Mouse (Mus musculus): ENCODE data around the gene Myo18a. TPM values are rescaled to one million over a fixed set of nuclear protein-coding genes. Genes with fewer than 3 reads are reported as not detected.

Myo18a gene
- polyA plus RNA-seq, 1 experiment from 2014 or later = 114 TPM

DNA sequence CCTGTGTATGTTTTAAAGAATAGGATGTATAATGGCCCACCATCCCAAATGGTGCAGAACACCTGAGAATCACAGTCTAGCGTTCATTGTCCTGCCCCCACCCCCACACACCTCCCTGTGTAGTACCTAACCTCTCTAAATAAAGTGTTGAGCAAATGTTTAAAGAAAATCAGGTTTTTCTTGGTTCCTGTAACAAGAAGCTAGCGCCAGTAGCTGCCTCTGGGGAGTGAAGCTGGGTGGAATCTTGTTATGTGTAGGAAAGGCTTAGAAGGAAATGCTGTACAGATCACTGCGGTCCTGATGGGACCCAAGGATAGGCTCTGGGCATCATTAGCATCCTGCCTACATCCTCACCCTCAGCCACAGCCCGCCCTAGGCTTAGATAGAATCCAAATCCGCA, 138.3 kb downstream of the Myo18a start:
- 66% methylated on average over 5 of the region's 5 CpGs for WGBS
- H3K4me1 ChIP-seq (ENCODE audit: control insufficient read depth in 2 of 2, insufficient read depth in 2 of 2, low read length in 2 of 2) = peaks cover 7 to 11% of the 10 kb centered on the region in 2 experiments; a peak in 3 of 4 replicates
- 0 out of 2 replicates have a peak, but pooled peaks cover 6% of the 10 kb centered on the region for H3K27me3 ChIP-seq (ENCODE audit: control insufficient read depth, insufficient read depth, low read length)
- no peaks in the 10 kb centered on the region for H3K36me3 ChIP-seq (ENCODE audit: control insufficient read depth, insufficient read depth, low read length)
- no peak overlapping the region for H3K4me2 ChIP-seq (ENCODE audit: low read length)
- H3K4me3 ChIP-seq (ENCODE audit: control insufficient read depth in 1 of 2, insufficient read depth in 1 of 2, low read depth in 1 of 2, low read length in 2 of 2) = no peak overlapping the region
- H3K9me3 ChIP-seq (ENCODE audit: control insufficient read depth, low read length) = no peaks in the 10 kb centered on the region
- ATAC-seq (ENCODE audit: insufficient number of reproducible peaks, insufficient read depth, low FRiP score, low read depth) = no peak
- no peak overlapping the region for H3K9ac ChIP-seq (ENCODE audit: low read length)
- no peak overlapping the region for H3K27ac ChIP-seq (replicated peaks in 1 of 2; ENCODE audit: control insufficient read depth in 1 of 2, insufficient read depth in 1 of 2, low read depth in 2 of 2, low read length in 2 of 2)

DNA sequence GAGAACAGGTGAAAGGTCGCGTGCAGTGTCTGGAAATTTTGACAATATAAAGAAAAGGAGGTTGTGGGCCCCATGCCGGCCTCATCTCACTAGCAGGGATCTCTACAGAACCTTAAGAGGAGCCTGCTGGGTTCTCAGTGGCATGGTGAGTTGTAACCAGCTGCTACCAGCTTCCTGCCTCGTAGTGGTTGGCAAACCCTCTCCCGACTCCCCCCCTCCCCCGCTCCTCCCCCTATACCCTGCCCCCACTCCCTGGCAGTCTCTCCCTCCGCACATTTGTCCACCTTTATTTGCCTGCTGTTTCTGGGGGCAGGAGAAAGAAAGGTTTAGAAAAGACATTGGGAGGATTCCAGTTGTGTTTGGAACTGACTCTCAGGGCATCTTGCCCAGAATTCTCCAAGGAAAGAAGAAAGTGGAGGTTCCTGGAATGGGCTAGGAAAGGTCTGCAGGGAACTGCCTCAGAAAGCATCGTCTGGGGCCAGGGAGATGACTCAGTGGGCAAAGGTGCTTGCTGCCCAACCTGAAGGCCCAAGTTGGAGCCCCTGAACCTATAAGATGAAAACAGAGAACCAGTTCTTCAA, 138.8 kb downstream of the Myo18a start:
- Histone ChIP-seq H3K36me3 (ENCODE audit: control insufficient read depth, insufficient read depth, low read length) (no peaks in the 10 kb centered on the region), H3K27ac (replicated peaks in 1 of 2; ENCODE audit: control insufficient read depth in 1 of 2, insufficient read depth in 1 of 2, low read depth in 2 of 2, low read length in 2 of 2) (no peak overlapping the region), H3K27me3 (ENCODE audit: control insufficient read depth, insufficient read depth, low read length) (0 out of 2 replicates have a peak, but pooled peaks cover 6% of the 10 kb centered on the region), H3K9ac (ENCODE audit: low read length) (no peak overlapping the region), H3K4me1 (ENCODE audit: control insufficient read depth in 2 of 2, insufficient read depth in 2 of 2, low read length in 2 of 2) (peaks cover 7% of the 10 kb centered on the region in 2 experiments; a peak in 2 of 4 replicates), H3K9me3 (ENCODE audit: control insufficient read depth, low read length) (no peaks in the 10 kb centered on the region), H3K4me2 (ENCODE audit: low read length) (no peak overlapping the region), H3K4me3 (ENCODE audit: control insufficient read depth in 1 of 2, insufficient read depth in 1 of 2, low read depth in 1 of 2, low read length in 2 of 2) (no peak overlapping the region)
- ATAC-seq (ENCODE audit: insufficient number of reproducible peaks, insufficient read depth, low FRiP score, low read depth) = no peak
- 62% methylated on average over 8 of the region's 8 CpGs for WGBS

GRCm38 (mm10) chr11:77903761-77904160, 140.7 kb downstream of the Myo18a start:
- H3K9me3 ChIP-seq (ENCODE audit: control insufficient read depth, low read length) = no peaks in the 10 kb centered on the region
- 15% methylated on average over 3 of the region's 3 CpGs for WGBS
- 0 out of 2 replicates have a peak overlapping the region, but pooled peaks have one; percentile 12 for H3K9ac ChIP-seq (ENCODE audit: low read length)
- no peaks in the 10 kb centered on the region for H3K27me3 ChIP-seq (ENCODE audit: control insufficient read depth, insufficient read depth, low read length)
- H3K36me3 ChIP-seq (ENCODE audit: control insufficient read depth, insufficient read depth, low read length) = no peaks in the 10 kb centered on the region
- peaks cover 2 to 3% of the 10 kb centered on the region in 2 experiments; a peak in 1 of 4 replicates for H3K4me1 ChIP-seq (ENCODE audit: control insufficient read depth in 2 of 2, insufficient read depth in 2 of 2, low read length in 2 of 2)
- H3K4me2 ChIP-seq (ENCODE audit: low read length) = no peak overlapping the region
- H3K27ac ChIP-seq (replicated peaks in 1 of 2; ENCODE audit: control insufficient read depth in 1 of 2, insufficient read depth in 1 of 2, low read depth in 2 of 2, low read length in 2 of 2) = no peak overlapping the region
- no peak overlapping the region for H3K4me3 ChIP-seq (ENCODE audit: control insufficient read depth in 1 of 2, insufficient read depth in 1 of 2, low read depth in 1 of 2, low read length in 2 of 2)
- no peak for ATAC-seq (ENCODE audit: insufficient number of reproducible peaks, insufficient read depth, low FRiP score, low read depth)

GRCm38 (mm10) chr11:77904707-77905106, 141.7 kb downstream of the Myo18a start:
- ATAC-seq (ENCODE audit: insufficient number of reproducible peaks, insufficient read depth, low FRiP score, low read depth) = no peak
- Histone ChIP-seq H3K4me3 (ENCODE audit: control insufficient read depth in 1 of 2, insufficient read depth in 1 of 2, low read depth in 1 of 2, low read length in 2 of 2) (no peak overlapping the region), H3K36me3 (ENCODE audit: control insufficient read depth, insufficient read depth, low read length) (no peaks in the 10 kb centered on the region), H3K4me1 (ENCODE audit: control insufficient read depth in 2 of 2, insufficient read depth in 2 of 2, low read length in 2 of 2) (peaks cover 2 to 3% of the 10 kb centered on the region in 2 experiments; a peak in 1 of 4 replicates), H3K27ac (replicated peaks in 1 of 2; ENCODE audit: control insufficient read depth in 1 of 2, insufficient read depth in 1 of 2, low read depth in 2 of 2, low read length in 2 of 2) (no peak overlapping the region), H3K9me3 (ENCODE audit: control insufficient read depth, low read length) (no peaks in the 10 kb centered on the region), H3K27me3 (ENCODE audit: control insufficient read depth, insufficient read depth, low read length) (no peaks in the 10 kb centered on the region), H3K9ac (ENCODE audit: low read length) (no peak overlapping the region), H3K4me2 (ENCODE audit: low read length) (no peak overlapping the region)
- 63% methylated on average over 1 of the region's 1 CpGs for WGBS

DNA sequence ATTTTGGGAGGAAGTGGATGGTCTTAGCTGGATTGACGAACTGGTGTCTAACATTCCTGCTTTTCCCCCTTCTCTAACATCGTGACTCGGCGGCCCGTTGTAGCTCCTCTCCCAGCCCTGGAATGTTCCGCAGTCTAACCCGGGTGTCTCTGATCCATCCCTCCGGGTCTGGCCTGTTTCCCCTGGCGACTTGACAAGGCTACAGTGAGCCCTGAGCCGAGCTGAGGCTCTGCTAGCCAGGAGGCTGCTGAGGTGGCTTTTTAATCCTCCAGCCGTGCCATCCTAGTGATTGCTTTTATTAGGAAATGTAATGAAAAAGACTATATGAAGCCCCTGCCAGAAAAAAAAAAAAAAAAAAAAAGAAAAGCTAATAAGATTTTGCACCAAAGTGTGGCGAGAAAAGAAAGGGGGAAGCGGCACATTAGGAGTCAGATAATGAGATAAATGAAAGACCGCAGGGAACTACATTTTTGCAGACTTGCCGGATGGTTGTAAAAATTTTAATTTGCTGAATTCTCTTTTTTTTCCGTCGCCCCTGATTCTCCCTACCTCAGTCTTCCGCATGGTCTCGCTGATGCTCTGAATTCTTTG, 143.1 kb downstream of the Myo18a start:
- Histone ChIP-seq H3K9me3 (ENCODE audit: control insufficient read depth, low read length) (no peaks in the 10 kb centered on the region), H3K4me1 (ENCODE audit: control insufficient read depth in 2 of 2, insufficient read depth in 2 of 2, low read length in 2 of 2) (peaks cover 2 to 3% of the 10 kb centered on the region in 2 experiments; a peak in 1 of 4 replicates), H3K27me3 (ENCODE audit: control insufficient read depth, insufficient read depth, low read length) (peaks cover 4% of the 10 kb centered on the region; the same call in 1 of the 2 replicates), H3K4me2 (ENCODE audit: low read length) (no peak overlapping the region), H3K4me3 (ENCODE audit: control insufficient read depth in 1 of 2, insufficient read depth in 1 of 2, low read depth in 1 of 2, low read length in 2 of 2) (no peak overlapping the region), H3K27ac (replicated peaks in 1 of 2; ENCODE audit: control insufficient read depth in 1 of 2, insufficient read depth in 1 of 2, low read depth in 2 of 2, low read length in 2 of 2) (no peak overlapping the region), H3K36me3 (ENCODE audit: control insufficient read depth, insufficient read depth, low read length) (no peaks in the 10 kb centered on the region), H3K9ac (ENCODE audit: low read length) (no peak overlapping the region)
- WGBS = 26% methylated on average over 19 of the region's 19 CpGs
- no peak for ATAC-seq (ENCODE audit: insufficient number of reproducible peaks, insufficient read depth, low FRiP score, low read depth)

DNA sequence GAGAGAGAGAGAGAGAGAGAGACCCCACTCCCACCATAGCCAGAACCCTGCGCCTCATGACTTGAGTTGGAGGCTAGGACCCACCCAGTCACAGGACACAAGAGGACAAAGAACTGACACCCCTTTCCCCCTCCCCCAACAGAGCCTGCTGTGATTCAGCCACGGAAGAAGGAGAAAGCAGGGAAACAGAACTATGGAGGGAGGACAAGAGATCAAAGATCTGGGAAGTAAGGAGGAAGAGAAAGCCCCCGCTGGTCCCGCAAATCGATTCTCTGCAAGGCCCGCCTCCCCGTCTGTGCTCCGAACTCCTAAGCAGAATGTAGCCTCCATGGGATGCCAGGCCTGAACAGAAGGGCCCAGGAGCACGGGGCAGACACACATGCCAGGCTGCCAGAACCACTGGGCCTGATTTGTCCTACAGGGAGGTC, 143.7 kb downstream of the Myo18a start:
- H3K4me3 ChIP-seq (ENCODE audit: control insufficient read depth in 1 of 2, insufficient read depth in 1 of 2, low read depth in 1 of 2, low read length in 2 of 2) = no peak overlapping the region
- ATAC-seq (ENCODE audit: insufficient number of reproducible peaks, insufficient read depth, low FRiP score, low read depth) = no peak
- no peaks in the 10 kb centered on the region for H3K36me3 ChIP-seq (ENCODE audit: control insufficient read depth, insufficient read depth, low read length)
- WGBS = 13% methylated on average over 9 of the region's 9 CpGs
- H3K9me3 ChIP-seq (ENCODE audit: control insufficient read depth, low read length) = no peaks in the 10 kb centered on the region
- peaks cover 4% of the 10 kb centered on the region; the same call in 1 of the 2 replicates for H3K27me3 ChIP-seq (ENCODE audit: control insufficient read depth, insufficient read depth, low read length)
- no peak overlapping the region for H3K27ac ChIP-seq (replicated peaks in 1 of 2; ENCODE audit: control insufficient read depth in 1 of 2, insufficient read depth in 1 of 2, low read depth in 2 of 2, low read length in 2 of 2)
- H3K9ac ChIP-seq (ENCODE audit: low read length) = no peak overlapping the region
- peaks cover 2 to 3% of the 10 kb centered on the region in 2 experiments; a peak in 1 of 4 replicates for H3K4me1 ChIP-seq (ENCODE audit: control insufficient read depth in 2 of 2, insufficient read depth in 2 of 2, low read length in 2 of 2)
- H3K4me2 ChIP-seq (ENCODE audit: low read length) = no peak overlapping the region

DNA sequence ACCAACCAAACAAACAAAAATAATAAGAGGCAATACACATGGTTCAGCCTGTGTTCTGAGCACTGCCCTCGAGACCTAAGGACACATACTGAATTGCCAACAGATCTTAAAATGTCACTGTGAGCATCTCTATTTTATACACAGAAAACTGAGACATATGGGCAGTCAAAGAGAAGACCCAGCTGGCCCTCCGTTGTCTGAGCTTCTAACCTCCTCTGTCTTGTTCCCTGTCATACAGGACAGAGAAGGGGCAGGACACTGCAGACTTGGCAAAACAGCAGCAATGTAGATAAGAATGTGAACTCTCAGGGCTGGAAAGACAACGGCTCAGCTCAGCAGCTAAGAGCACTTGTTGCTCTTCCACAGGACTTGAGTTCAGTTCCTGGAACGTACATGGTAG, 145.4 kb downstream of the Myo18a start:
- Histone ChIP-seq H3K27me3 (ENCODE audit: control insufficient read depth, insufficient read depth, low read length) (peaks cover 18% of the 10 kb centered on the region), H3K9ac (ENCODE audit: low read length) (no peak overlapping the region), H3K9me3 (ENCODE audit: control insufficient read depth, low read length) (no peaks in the 10 kb centered on the region), H3K27ac (replicated peaks in 1 of 2; ENCODE audit: control insufficient read depth in 1 of 2, insufficient read depth in 1 of 2, low read depth in 2 of 2, low read length in 2 of 2) (no peak overlapping the region), H3K4me3 (ENCODE audit: control insufficient read depth in 1 of 2, insufficient read depth in 1 of 2, low read depth in 1 of 2, low read length in 2 of 2) (no peak overlapping the region), H3K4me2 (ENCODE audit: low read length) (no peak overlapping the region), H3K4me1 (ENCODE audit: control insufficient read depth in 2 of 2, insufficient read depth in 2 of 2, low read length in 2 of 2) (peaks cover 2 to 3% of the 10 kb centered on the region in 2 experiments; a peak in 1 of 4 replicates), H3K36me3 (ENCODE audit: control insufficient read depth, insufficient read depth, low read length) (no peaks in the 10 kb centered on the region)
- ATAC-seq (ENCODE audit: insufficient number of reproducible peaks, insufficient read depth, low FRiP score, low read depth) = no peak
- WGBS = 40% methylated on average over 4 of the region's 4 CpGs
